Mouse (Mus musculus) lung, adult 2 months (tissue): ENCODE measurements around the gene Tifa.

Source experiments
- CTCF ChIP-seq: fragments of 200-500 bp; IDR thresholded peaks from 2 replicates; pipeline ENCODE4 v1.5.1; 2011; ENCODE audit warnings: mild to moderate bottlenecking, low read length, control low read depth; ENCODE audit not compliant: insufficient read depth
- POLR2A ChIP-seq: fragments of 200-500 bp; IDR thresholded peaks from 2 replicates; pipeline ENCODE4 v1.6.1; 2011; ENCODE audit warnings: low read depth, mild to moderate bottlenecking, control low read depth, low read length, borderline replicate concordance; ENCODE audit errors: extremely low read depth

GRCm38 (mm10) chr3:127762403-127762802 lies 27.2 kb upstream of the Tifa start:
- TF ChIP-seq CTCF (no peak), POLR2A (no peak)
